Mouse (Mus musculus): ENCODE measurements at regions not wholly inside any gene's neighbourhood (a gene's known extent, or its start where the extent isn't known, plus 50 kb on each side); places are given as distances from the start of the nearest gene placed in this dataset.

DNA sequence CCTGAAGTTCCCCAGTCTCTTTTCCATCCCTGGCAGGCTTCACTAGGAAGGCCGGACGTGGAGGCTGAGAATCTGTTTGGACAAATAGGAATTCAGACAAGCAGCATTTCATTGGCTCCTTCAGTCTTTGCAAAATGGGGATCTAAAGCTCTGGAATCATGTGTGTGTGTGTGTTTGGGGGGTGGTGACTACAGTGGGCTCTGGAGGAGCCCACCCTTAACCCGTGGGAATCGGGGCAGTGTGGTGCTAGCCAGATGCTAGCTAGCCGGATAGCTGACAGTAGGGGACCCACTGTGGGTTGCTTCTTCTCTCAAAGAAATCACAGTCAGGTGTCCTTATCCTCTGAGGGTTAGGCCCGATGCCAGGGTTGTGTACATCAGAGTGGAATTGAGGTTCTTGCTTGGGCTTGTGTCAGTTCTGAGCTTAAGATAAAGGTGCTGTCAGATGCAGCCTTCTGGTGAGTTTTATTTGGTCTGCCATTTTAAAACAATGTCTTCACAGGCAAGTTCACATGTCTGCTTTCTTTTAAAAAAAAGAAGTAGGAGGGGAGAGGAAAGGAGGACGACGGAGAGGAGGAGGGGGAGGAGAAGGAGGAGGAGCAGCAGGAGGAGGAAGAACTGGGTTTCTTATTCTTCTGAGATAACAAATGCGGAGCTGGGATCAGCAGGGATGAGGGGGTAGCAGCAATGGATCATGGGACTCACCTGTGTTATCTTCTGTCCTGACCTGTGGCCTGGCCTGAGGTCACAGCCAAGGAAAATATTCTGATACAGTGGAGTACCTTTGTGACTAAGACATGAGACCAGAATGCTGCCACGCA, 129.6 kb downstream of the Rps24 start:
- Histone ChIP-seq H3K27me3 (ENCODE audit: control insufficient read depth, insufficient read depth, low read length) (no peaks in the 10 kb centered on the region), H3K4me3 (replicated peaks; ENCODE audit: low read depth, low read length) (no peak overlapping the region)
- peak; percentile 65 for DNase-seq

GRCm38 (mm10) chr14:24617126-24617375, 130.1 kb downstream of the Rps24 start:
- H3K27me3 ChIP-seq (ENCODE audit: control insufficient read depth, insufficient read depth, low read length) = no peaks in the 10 kb centered on the region
- peak overlapping the region; percentile 43 for H3K4me2 ChIP-seq (ENCODE audit: low read length)
- H3K27ac ChIP-seq (replicated peaks; ENCODE audit: low read depth, low read length) = peak overlapping the region; percentile 99
- no peak overlapping the region for H3K4me3 ChIP-seq (replicated peaks; ENCODE audit: low read depth, low read length)
- peak overlapping the region; percentile 57 for H3K9ac ChIP-seq (replicated peaks; ENCODE audit: low read length)
- H3K36me3 ChIP-seq (ENCODE audit: control insufficient read depth, insufficient read depth, low read length) = no peaks in the 10 kb centered on the region
- no peak for ATAC-seq (ENCODE audit: low FRiP score, low TSS enrichment)
- no peaks in the 10 kb centered on the region for H3K9me3 ChIP-seq (ENCODE audit: control insufficient read depth, low read length)
- no peak for DNase-seq
- peaks cover 43% of the 10 kb centered on the region for H3K4me1 ChIP-seq (ENCODE audit: control insufficient read depth, insufficient read depth, low read length)
- WGBS = 8% methylated on average over 3 of the region's 3 CpGs

More for the DNA sequence above, 129.6 kb downstream of the Rps24 start:
- H3K9ac ChIP-seq (replicated peaks; ENCODE audit: low read length) = peak overlapping the region; percentile 57; the same call in 1 of the 2 replicates
- no peaks in the 10 kb centered on the region for H3K36me3 ChIP-seq (ENCODE audit: control insufficient read depth, insufficient read depth, low read length)
- 0 out of 2 replicates have a peak, but pooled peaks have one; percentile 18 for ATAC-seq (ENCODE audit: low FRiP score, low TSS enrichment)
- H3K27ac ChIP-seq (replicated peaks; ENCODE audit: low read depth, low read length) = peak overlapping the region; percentile 99
- WGBS = 5% methylated on average over 10 of the region's 10 CpGs
- no peaks in the 10 kb centered on the region for H3K9me3 ChIP-seq (ENCODE audit: control insufficient read depth, low read length)
- peaks cover 43% of the 10 kb centered on the region for H3K4me1 ChIP-seq (ENCODE audit: control insufficient read depth, insufficient read depth, low read length)
- peak overlapping the region; percentile 43 for H3K4me2 ChIP-seq (ENCODE audit: low read length)

GRCm38 (mm10) chr14:24617393-24617861, 130.5 kb downstream of the Rps24 start:
- no peaks in the 10 kb centered on the region for H3K9me3 ChIP-seq (ENCODE audit: control insufficient read depth, low read length)
- peak overlapping the region; percentile 43 for H3K4me2 ChIP-seq (ENCODE audit: low read length)
- H3K4me3 ChIP-seq (replicated peaks; ENCODE audit: low read depth, low read length) = no peak overlapping the region
- H3K27ac ChIP-seq (replicated peaks; ENCODE audit: low read depth, low read length) = peak overlapping the region; percentile 99
- ATAC-seq (ENCODE audit: low FRiP score, low TSS enrichment) (peak; percentile 82), DNase-seq (peak; percentile 93)
- H3K36me3 ChIP-seq (ENCODE audit: control insufficient read depth, insufficient read depth, low read length) = no peaks in the 10 kb centered on the region
- peaks cover 43% of the 10 kb centered on the region for H3K4me1 ChIP-seq (ENCODE audit: control insufficient read depth, insufficient read depth, low read length)
- H3K27me3 ChIP-seq (ENCODE audit: control insufficient read depth, insufficient read depth, low read length) = no peaks in the 10 kb centered on the region
- 2% methylated on average over 10 of the region's 10 CpGs for WGBS
- peak overlapping the region; percentile 57 for H3K9ac ChIP-seq (replicated peaks; ENCODE audit: low read length)

DNA sequence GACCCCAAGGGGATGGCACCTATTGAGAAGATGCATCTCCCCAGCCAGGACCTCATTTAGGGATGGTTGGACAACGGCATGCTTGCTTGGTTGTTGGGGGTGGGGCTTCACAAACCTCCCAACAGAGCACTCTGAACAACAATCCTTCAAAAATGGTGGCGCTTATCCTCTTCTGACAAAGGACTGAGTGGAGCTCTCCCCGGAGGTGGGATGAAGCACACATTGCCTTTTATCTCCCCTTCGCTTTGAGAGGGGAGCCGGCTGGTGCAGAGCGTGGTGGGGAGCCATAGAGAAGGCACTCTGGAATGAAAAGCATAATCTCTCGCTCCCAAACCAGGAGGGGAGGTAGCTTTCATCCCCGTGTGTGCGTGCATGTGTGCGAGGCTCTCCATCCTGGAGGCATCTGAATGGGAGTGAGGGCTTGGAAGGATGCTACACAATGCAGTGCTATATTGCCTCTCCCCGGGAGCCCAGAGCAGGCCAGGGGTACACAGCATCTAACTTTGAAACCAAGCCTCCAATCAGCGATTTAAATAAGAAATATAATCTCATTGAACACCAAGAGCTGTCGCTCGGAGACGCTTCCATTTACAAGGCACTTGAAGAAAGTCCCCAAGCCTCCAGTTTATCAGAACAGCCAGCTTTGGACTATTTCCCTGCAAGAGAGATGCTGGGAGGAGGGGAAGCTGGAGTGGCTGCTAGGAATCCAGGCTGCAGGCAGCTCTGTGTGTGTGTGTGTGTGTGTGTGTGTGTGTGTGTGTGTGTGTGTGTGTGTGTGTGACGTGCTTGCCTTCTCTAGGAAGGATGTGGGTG, 131.5 kb downstream of the Rps24 start:
- H3K27ac ChIP-seq (replicated peaks; ENCODE audit: low read depth, low read length) = peak overlapping the region; percentile 99
- DNase-seq (peak; percentile 84), ATAC-seq (ENCODE audit: low FRiP score, low TSS enrichment) (peak; percentile 70)
- H3K4me3 ChIP-seq (replicated peaks; ENCODE audit: low read depth, low read length) = no peak overlapping the region
- H3K4me1 ChIP-seq (ENCODE audit: control insufficient read depth, insufficient read depth, low read length) = peaks cover 43% of the 10 kb centered on the region
- WGBS = 2% methylated on average over 16 of the region's 16 CpGs
- H3K4me2 ChIP-seq (ENCODE audit: low read length) = peak overlapping the region; percentile 43
- no peaks in the 10 kb centered on the region for H3K36me3 ChIP-seq (ENCODE audit: control insufficient read depth, insufficient read depth, low read length)
- H3K9ac ChIP-seq (replicated peaks; ENCODE audit: low read length) = peak overlapping the region; percentile 57; the same call in 1 of the 2 replicates
- H3K27me3 ChIP-seq (ENCODE audit: control insufficient read depth, insufficient read depth, low read length) = no peaks in the 10 kb centered on the region
- H3K9me3 ChIP-seq (ENCODE audit: control insufficient read depth, low read length) = no peaks in the 10 kb centered on the region

DNA sequence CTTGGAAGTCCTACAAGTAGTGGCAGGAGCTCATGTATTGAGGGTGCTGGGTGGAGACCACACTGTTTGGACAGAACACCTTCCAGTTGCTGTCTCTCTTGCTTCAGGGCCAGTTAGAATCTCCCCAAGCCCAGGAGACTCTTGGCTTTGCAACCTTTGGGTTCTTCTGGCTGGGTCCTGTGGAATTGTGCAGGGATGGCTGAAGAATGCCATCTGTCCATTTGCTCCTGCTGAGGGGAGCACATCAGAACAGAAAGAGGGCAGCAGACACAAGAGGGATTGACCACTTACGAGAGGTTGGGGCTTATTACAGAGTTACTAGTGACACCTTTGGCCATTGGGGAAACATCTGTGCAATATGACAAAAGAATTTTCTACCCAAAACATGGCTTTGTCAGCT, 145.1 kb downstream of the Rps24 start:
- Histone ChIP-seq H3K4me2 (ENCODE audit: low read length) (no peak overlapping the region), H3K4me3 (replicated peaks; ENCODE audit: low read depth, low read length) (no peak overlapping the region), H3K27me3 (ENCODE audit: control insufficient read depth, insufficient read depth, low read length) (no peaks in the 10 kb centered on the region), H3K9me3 (ENCODE audit: control insufficient read depth, low read length) (no peaks in the 10 kb centered on the region; the same call in 1 of the 2 replicates), H3K9ac (replicated peaks; ENCODE audit: low read length) (no peak overlapping the region), H3K36me3 (ENCODE audit: control insufficient read depth, insufficient read depth, low read length) (no peaks in the 10 kb centered on the region), H3K27ac (replicated peaks; ENCODE audit: low read depth, low read length) (no peak overlapping the region), H3K4me1 (ENCODE audit: control insufficient read depth, insufficient read depth, low read length) (no peaks in the 10 kb centered on the region)
- DNase-seq = no peak
- no peak for ATAC-seq (ENCODE audit: low FRiP score, low TSS enrichment)
- 91% methylated on average over 1 of the region's 1 CpGs for WGBS

DNA sequence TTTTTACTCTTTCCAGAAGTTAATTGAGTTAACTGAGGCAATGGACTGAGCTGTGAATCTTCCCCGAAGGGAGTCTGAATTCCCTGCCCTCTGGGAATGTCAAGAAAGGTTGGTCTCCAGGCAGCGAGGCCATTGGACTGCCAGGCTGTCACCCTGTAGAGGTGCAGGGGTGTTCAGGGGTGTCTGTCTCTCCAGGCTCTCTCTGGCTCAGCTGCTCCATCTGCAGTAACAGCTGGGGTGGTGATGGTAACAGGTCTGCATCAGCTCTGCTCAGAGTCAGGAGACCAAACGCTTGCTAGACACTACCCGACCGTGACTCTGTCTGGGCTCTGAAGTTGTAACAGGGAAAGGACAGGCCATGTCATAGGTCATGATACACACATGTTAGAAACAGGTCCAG, 154.9 kb downstream of the Rps24 start:
- Histone ChIP-seq H3K4me1 (ENCODE audit: control insufficient read depth, insufficient read depth, low read length) (peaks cover 3% of the 10 kb centered on the region), H3K27ac (replicated peaks; ENCODE audit: low read depth, low read length) (no peak overlapping the region), H3K9ac (replicated peaks; ENCODE audit: low read length) (no peak overlapping the region), H3K27me3 (ENCODE audit: control insufficient read depth, insufficient read depth, low read length) (no peaks in the 10 kb centered on the region), H3K9me3 (ENCODE audit: control insufficient read depth, low read length) (no peaks in the 10 kb centered on the region), H3K4me2 (ENCODE audit: low read length) (no peak overlapping the region), H3K4me3 (replicated peaks; ENCODE audit: low read depth, low read length) (no peak overlapping the region), H3K36me3 (ENCODE audit: control insufficient read depth, insufficient read depth, low read length) (no peaks in the 10 kb centered on the region)
- ATAC-seq (ENCODE audit: low FRiP score, low TSS enrichment) (no peak), DNase-seq (no peak)
- WGBS = 69% methylated on average over 5 of the region's 5 CpGs

GRCm38 (mm10) chr14:24644117-24644808, 157.3 kb downstream of the Rps24 start:
- Histone ChIP-seq H3K27ac (replicated peaks; ENCODE audit: low read depth, low read length) (peak overlapping the region; percentile 76), H3K27me3 (ENCODE audit: control insufficient read depth, insufficient read depth, low read length) (no peaks in the 10 kb centered on the region), H3K4me2 (ENCODE audit: low read length) (no peak overlapping the region), H3K9ac (replicated peaks; ENCODE audit: low read length) (no peak overlapping the region), H3K4me1 (ENCODE audit: control insufficient read depth, insufficient read depth, low read length) (peaks cover 3% of the 10 kb centered on the region), H3K9me3 (ENCODE audit: control insufficient read depth, low read length) (no peaks in the 10 kb centered on the region), H3K4me3 (replicated peaks; ENCODE audit: low read depth, low read length) (no peak overlapping the region), H3K36me3 (ENCODE audit: control insufficient read depth, insufficient read depth, low read length) (no peaks in the 10 kb centered on the region)
- WGBS = 11% methylated on average over 6 of the region's 6 CpGs
- ATAC-seq (ENCODE audit: low FRiP score, low TSS enrichment) = peak; percentile 86
- peak; percentile 71 for DNase-seq

GRCm38 (mm10) chr14:24646239-24646848, 159.4 kb downstream of the Rps24 start:
- Histone ChIP-seq H3K9ac (replicated peaks; ENCODE audit: low read length) (no peak overlapping the region), H3K4me3 (replicated peaks; ENCODE audit: low read depth, low read length) (no peak overlapping the region), H3K4me1 (ENCODE audit: control insufficient read depth, insufficient read depth, low read length) (peaks cover 17% of the 10 kb centered on the region), H3K9me3 (ENCODE audit: control insufficient read depth, low read length) (no peaks in the 10 kb centered on the region), H3K27ac (replicated peaks; ENCODE audit: low read depth, low read length) (peak overlapping the region; percentile 46; the same call in 1 of the 2 replicates), H3K4me2 (ENCODE audit: low read length) (no peak overlapping the region), H3K27me3 (ENCODE audit: control insufficient read depth, insufficient read depth, low read length) (no peaks in the 10 kb centered on the region), H3K36me3 (ENCODE audit: control insufficient read depth, insufficient read depth, low read length) (no peaks in the 10 kb centered on the region)
- 88% methylated on average over 6 of the region's 6 CpGs for WGBS
- peak; percentile 81 for DNase-seq
- ATAC-seq (ENCODE audit: low FRiP score, low TSS enrichment) = no peak

Data from midbrain, embryonic 14.5 days (tissue).